Mouse (Mus musculus) heart, embryonic 10.5 days (tissue): ENCODE results near the gene Sepsecs. TPM values are rescaled to one million over a fixed set of nuclear protein-coding genes. Genes with fewer than 3 reads are reported as not detected.

Source experiments
- DNase-seq: peaks from one replicate; pipeline ENCODE4 v3.0.0-alpha.2; 2017; ENCODE audit warnings: low spot score
- H3K27ac ChIP-seq: fragments of 300-500 bp; sonication (generic); 2 replicates; pipeline ENCODE4 v1.5.1; 2016; ENCODE audit warnings: mild to moderate bottlenecking
- H3K27me3 ChIP-seq: fragments of 300-500 bp; sonication (generic); 2 replicates; pipeline ENCODE4 v1.6.1; 2016; ENCODE audit warnings: mild to moderate bottlenecking; ENCODE audit not compliant: poor library complexity, insufficient read depth, severe bottlenecking
- H3K36me3 ChIP-seq: fragments of 300-500 bp; sonication (generic); 2 replicates; pipeline ENCODE4 v1.6.1; 2016; ENCODE audit warnings: mild to moderate bottlenecking, moderate library complexity
- H3K4me1 ChIP-seq: fragments of 300-500 bp; sonication (generic); 2 replicates; pipeline ENCODE4 v1.6.1; 2016; ENCODE audit warnings: mild to moderate bottlenecking
- H3K4me3 ChIP-seq: fragments of 300-500 bp; sonication (generic); 2 replicates; pipeline ENCODE4 v1.5.1; 2016; ENCODE audit warnings: mild to moderate bottlenecking, moderate library complexity
- H3K9me3 ChIP-seq: fragments of 300-500 bp; sonication (generic); 2 replicates; pipeline ENCODE4 v1.6.1; 2016; ENCODE audit warnings: mild to moderate bottlenecking, moderate library complexity
- WGBS: fragments of 180-500 bp; shearing (Covaris S2); methylation state at CpG from one replicate; pipeline ENCODE4 v1.1.7; 2016; 5-methylcytosine and 5-hydroxymethylcytosine counted together
- polyA plus RNA-seq: library from polyadenylated mRNA; unstranded; fragments of >200 nt; fragmentation: Nextera tagmentation; extraction: Ambion mirVana; gene quantifications from 2 replicates; pipeline ENCODE4 v1.2.1, GENCODE M21; 2016

Gene Sepsecs
- polyA plus RNA-seq, 1 experiment from 2014 or later = 7.1 TPM

- Histone ChIP-seq H3K4me1 (peaks cover 6% of the 10 kb centered on the region; the same call in 1 of the 2 replicates), H3K9me3 (no peaks in the 10 kb centered on the region), H3K4me3 (no peak overlapping the region), H3K27me3 (peaks cover 4% of the 10 kb centered on the region; the same call in 1 of the 2 replicates), H3K36me3 (no peaks in the 10 kb centered on the region), H3K27ac (no peak overlapping the region)
- 43% methylated on average over 9 of the region's 9 CpGs for WGBS
- no peak for DNase-seq
These were observed 3.8 kb upstream of the Sepsecs start for GRCm38 (mm10) chr5:52673341-52673740.

GRCm38 (mm10) chr5:52670745-52671144 is 1.2 kb upstream of the Sepsecs start:
- 82% methylated on average over 3 of the region's 3 CpGs for WGBS
- H3K36me3 ChIP-seq = no peaks in the 10 kb centered on the region

GRCm38 (mm10) chr5:52666766-52667165 is 2.7 kb downstream of the Sepsecs start:
- 89% methylated on average over 3 of the region's 3 CpGs for WGBS
- Histone ChIP-seq H3K27ac (no peak overlapping the region), H3K36me3 (peaks cover 24% of the 10 kb centered on the region), H3K4me1 (peaks cover 6% of the 10 kb centered on the region; the same call in 1 of the 2 replicates), H3K4me3 (no peak overlapping the region), H3K9me3 (no peaks in the 10 kb centered on the region), H3K27me3 (peaks cover 4% of the 10 kb centered on the region; the same call in 1 of the 2 replicates)
- no peak for DNase-seq

More at GRCm38 (mm10) chr5:52670745-52671144, 1.2 kb upstream of the Sepsecs start:
- no peak for DNase-seq
- H3K27ac ChIP-seq = no peak overlapping the region
- H3K9me3 ChIP-seq = no peaks in the 10 kb centered on the region
- H3K4me3 ChIP-seq = no peak overlapping the region
- peaks cover 4% of the 10 kb centered on the region; the same call in 1 of the 2 replicates for H3K27me3 ChIP-seq
- H3K4me1 ChIP-seq = peaks cover 6% of the 10 kb centered on the region; the same call in 1 of the 2 replicates

GRCm38 (mm10) chr5:52657957-52658356 is 11.6 kb downstream of the Sepsecs start:
- Histone ChIP-seq H3K27ac (no peak overlapping the region), H3K27me3 (no peaks in the 10 kb centered on the region), H3K36me3 (peaks cover 20% of the 10 kb centered on the region; the same call in 1 of the 2 replicates), H3K9me3 (no peaks in the 10 kb centered on the region), H3K4me3 (no peak overlapping the region), H3K4me1 (no peaks in the 10 kb centered on the region)
- 74% methylated on average over 4 of the region's 4 CpGs for WGBS
- no peak for DNase-seq

GRCm38 (mm10) chr5:52657336-52657735 is 12.2 kb downstream of the Sepsecs start:
- WGBS = 81% methylated on average over 5 of the region's 5 CpGs
- Histone ChIP-seq H3K36me3 (peaks cover 23% of the 10 kb centered on the region; the same call in 1 of the 2 replicates), H3K27me3 (no peaks in the 10 kb centered on the region)

GRCm38 (mm10) chr5:52655992-52656391 is 13.5 kb downstream of the Sepsecs start:
- Histone ChIP-seq H3K27me3 (no peaks in the 10 kb centered on the region), H3K4me1 (no peaks in the 10 kb centered on the region), H3K36me3 (peaks cover 23% of the 10 kb centered on the region; the same call in 1 of the 2 replicates), H3K9me3 (no peaks in the 10 kb centered on the region), H3K4me3 (no peak overlapping the region), H3K27ac (no peak overlapping the region)
- WGBS = 79% methylated on average over 8 of the region's 8 CpGs
- DNase-seq = no peak

More at GRCm38 (mm10) chr5:52657336-52657735, 12.2 kb downstream of the Sepsecs start:
- no peak for DNase-seq
- no peak overlapping the region for H3K4me3 ChIP-seq
- H3K27ac ChIP-seq = no peak overlapping the region
- H3K9me3 ChIP-seq = no peaks in the 10 kb centered on the region
- no peaks in the 10 kb centered on the region for H3K4me1 ChIP-seq

- Histone ChIP-seq H3K4me1 (no peaks in the 10 kb centered on the region), H3K36me3 (peaks cover 23% of the 10 kb centered on the region; the same call in 1 of the 2 replicates), H3K9me3 (no peaks in the 10 kb centered on the region), H3K27me3 (no peaks in the 10 kb centered on the region), H3K27ac (no peak overlapping the region), H3K4me3 (no peak overlapping the region)
- DNase-seq = no peak
- WGBS = 92% methylated on average over 5 of the region's 5 CpGs
These were observed 14.5 kb downstream of the Sepsecs start for GRCm38 (mm10) chr5:52654961-52655360.

GRCm38 (mm10) chr5:52652606-52653005 is 16.9 kb downstream of the Sepsecs start:
- WGBS = 91% methylated on average over 7 of the region's 7 CpGs
- Histone ChIP-seq H3K27ac (no peak overlapping the region), H3K36me3 (peaks cover 23% of the 10 kb centered on the region; the same call in 1 of the 2 replicates), H3K9me3 (no peaks in the 10 kb centered on the region), H3K4me3 (no peak overlapping the region), H3K27me3 (no peaks in the 10 kb centered on the region), H3K4me1 (no peaks in the 10 kb centered on the region)
- no peak for DNase-seq

- WGBS = 84% methylated on average over 1 of the region's 1 CpGs
- Histone ChIP-seq H3K36me3 (peaks cover 24% of the 10 kb centered on the region), H3K4me3 (no peak overlapping the region), H3K27ac (no peak overlapping the region), H3K9me3 (no peaks in the 10 kb centered on the region), H3K4me1 (no peaks in the 10 kb centered on the region), H3K27me3 (no peaks in the 10 kb centered on the region)
- DNase-seq = no peak
These were observed 17.4 kb downstream of the Sepsecs start for GRCm38 (mm10) chr5:52652086-52652485.

GRCm38 (mm10) chr5:52643947-52644840 is 25.3 kb downstream of the Sepsecs start:
- no peak for DNase-seq
- WGBS = 79% methylated on average over 9 of the region's 9 CpGs
- H3K4me1 ChIP-seq = no peaks in the 10 kb centered on the region
- peaks cover 57% of the 10 kb centered on the region for H3K36me3 ChIP-seq
- H3K9me3 ChIP-seq = no peaks in the 10 kb centered on the region; the same call in 1 of the 2 replicates
- no peak overlapping the region for H3K27ac ChIP-seq
- H3K27me3 ChIP-seq = no peaks in the 10 kb centered on the region
- H3K4me3 ChIP-seq = no peak overlapping the region

- Histone ChIP-seq H3K27ac (no peak overlapping the region), H3K27me3 (no peaks in the 10 kb centered on the region), H3K9me3 (no peaks in the 10 kb centered on the region; the same call in 1 of the 2 replicates), H3K4me3 (no peak overlapping the region), H3K36me3 (peaks cover 52% of the 10 kb centered on the region), H3K4me1 (no peaks in the 10 kb centered on the region)
- no peak for DNase-seq
- WGBS = 90% methylated on average over 6 of the region's 6 CpGs
These were observed 27.8 kb downstream of the Sepsecs start for GRCm38 (mm10) chr5:52641736-52642135.

- Histone ChIP-seq H3K4me3 (no peak overlapping the region), H3K9me3 (no peaks in the 10 kb centered on the region), H3K4me1 (peaks cover 8% of the 10 kb centered on the region), H3K27me3 (no peaks in the 10 kb centered on the region), H3K36me3 (peaks cover 26% of the 10 kb centered on the region), H3K27ac (no peak overlapping the region)
- DNase-seq = no peak
- WGBS = 88% methylated on average over 8 of the region's 8 CpGs
These were observed 30.6 kb downstream of the Sepsecs start for GRCm38 (mm10) chr5:52638916-52639315.

GRCm38 (mm10) chr5:52638006-52638405 is 31.5 kb downstream of the Sepsecs start:
- Histone ChIP-seq H3K4me1 (peaks cover 11% of the 10 kb centered on the region), H3K36me3 (peaks cover 17% of the 10 kb centered on the region), H3K9me3 (no peaks in the 10 kb centered on the region), H3K4me3 (no peak overlapping the region), H3K27me3 (no peaks in the 10 kb centered on the region), H3K27ac (no peak overlapping the region)
- WGBS = 86% methylated on average over 7 of the region's 7 CpGs
- no peak for DNase-seq
